Mouse (Mus musculus) frontal cortex, adult (tissue): Measurements from ENCODE around the gene Ano9.
A peak's percentile ranks its signal among the peaks of the same experiment; 100 is the strongest.

Experiments used
- ATAC-seq: cut with Nextera tagmentation; 2 replicates; pipeline ENCODE4 v1.9.2; 2017; ENCODE audit warnings: mild to moderate bottlenecking, moderate library complexity, mixed read lengths; ENCODE audit not compliant: low TSS enrichment

The Ano9 gene

GRCm38 (mm10) chr7:141062525-141062924, 55.1 kb downstream of the Ano9 start:
- ATAC-seq, result no peak

GRCm38 (mm10) chr7:141061269-141061692, 56.3 kb downstream of the Ano9 start:
- no peak for ATAC-seq

GRCm38 (mm10) chr7:141060426-141061242, 57.0 kb downstream of the Ano9 start, which contains the start of gene B4galnt4:
TSS of gene B4galnt4 (plus strand) at chr7:141061104.
- ATAC-seq, result peak; percentile 86

- peak; percentile 15; the same call in 1 of the 2 replicates for ATAC-seq
These were observed 57.7 kb downstream of the Ano9 start for GRCm38 (mm10) chr7:141059929-141060328.

GRCm38 (mm10) chr7:141058601-141059341, 58.8 kb downstream of the Ano9 start:
- ATAC-seq, result no peak

- no peak for ATAC-seq
These were observed 60.1 kb downstream of the Ano9 start for GRCm38 (mm10) chr7:141057541-141057940.

GRCm38 (mm10) chr7:141056976-141057375, 60.6 kb downstream of the Ano9 start:
- ATAC-seq, result no peak

GRCm38 (mm10) chr7:141055785-141056184, 61.8 kb downstream of the Ano9 start:
- no peak for ATAC-seq

GRCm38 (mm10) chr7:141052421-141052820, 65.2 kb downstream of the Ano9 start:
- ATAC-seq, result no peak

GRCm38 (mm10) chr7:141052016-141052415, 65.6 kb downstream of the Ano9 start:
- ATAC-seq, result no peak
